Comparison of ENCODE assay signal across 22 mouse cellular contexts in the genomic region with DNA sequence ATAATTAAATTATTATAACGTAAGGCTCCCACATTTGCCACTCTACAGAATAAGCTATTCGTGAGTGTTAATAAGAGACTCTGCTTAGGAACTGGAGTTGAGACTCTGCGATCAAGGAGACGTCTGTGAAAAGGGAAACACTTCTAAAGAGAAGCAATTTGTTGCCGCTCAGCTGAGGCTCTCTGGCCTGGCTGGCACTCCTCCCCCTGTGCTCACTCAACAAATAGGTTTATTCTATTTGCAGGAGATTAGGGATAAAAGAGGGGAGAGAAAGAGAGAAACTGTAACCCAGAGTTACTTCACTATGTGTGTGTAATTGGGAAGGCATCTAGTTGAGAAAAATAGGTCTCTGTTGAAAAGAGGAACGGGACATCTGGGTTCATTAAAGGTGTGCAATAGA.
DNase-seq lines count a peak whose midpoint lies in the region; ATAC-seq and TF ChIP-seq lines count a peak whose summit lies in the region.
"Had no signal": no experiment of that assay in that cellular context is flagged by ENCODE, and none has a peak within 500 bp of the region (broad histone marks: within the 10 kb centered on the region; RNA-seq: fewer than 3 reads in every experiment).

No protein-coding gene starts in this region.

- peak; percentile 41; the same call in 1 of the 2 replicates for ATAC-seq in forebrain, embryonic 12.5 days (ENCODE audit: low FRiP score)
- ATAC-seq in midbrain, embryonic 14.5 days (ENCODE audit: low FRiP score, low TSS enrichment): no peak
- ATAC-seq in midbrain, embryonic 15.5 days (replicated peaks): no peak
- ATAC-seq in forebrain, embryonic 15.5 days (replicated peaks): peak; percentile 51; the same call in 1 of the 2 replicates
- ATAC-seq in stomach, postnatal 0 days (ENCODE audit: low FRiP score, low TSS enrichment): no peak
- no peak for ATAC-seq in kidney, embryonic 14.5 days (ENCODE audit: low FRiP score, low TSS enrichment)
- ATAC-seq: activated CD4-positive, CD25-positive, alpha-beta regulatory T cell, adult 4 months had no signal

- H3K4me3 ChIP-seq in forebrain, embryonic 12.5 days (replicated peaks): no peak overlapping the region
- no peak overlapping the region for H3K4me3 ChIP-seq in forebrain, embryonic 10.5 days
- H3K4me3 ChIP-seq in midbrain, embryonic 14.5 days (replicated peaks; ENCODE audit: low read depth, low read length): no peak overlapping the region
- no peak overlapping the region for H3K4me3 ChIP-seq in midbrain, embryonic 15.5 days
- no peak overlapping the region for H3K4me3 ChIP-seq in forebrain, embryonic 15.5 days
- no peak overlapping the region for H3K4me3 ChIP-seq in stomach, postnatal 0 days (ENCODE audit: low read depth, low read length)
- no peak overlapping the region for H3K4me3 ChIP-seq in kidney, embryonic 14.5 days (ENCODE audit: low read length)
- H3K4me3 ChIP-seq: embryonic facial prominence, embryonic 12.5 days; embryonic facial prominence, embryonic 15.5 days; gastrocnemius, adult 2 months; hindbrain, embryonic 12.5 days; hindbrain, embryonic 15.5 days had no signal

- H3K4me1 ChIP-seq in forebrain, embryonic 12.5 days: peaks cover 17% of the 10 kb centered on the region; the same call in 1 of the 2 replicates
- peaks cover 35% of the 10 kb centered on the region for H3K4me1 ChIP-seq in forebrain, embryonic 10.5 days
- 0 out of 2 replicates have a peak, but pooled peaks cover 4% of the 10 kb centered on the region for H3K4me1 ChIP-seq in midbrain, embryonic 14.5 days (ENCODE audit: control insufficient read depth, insufficient read depth, low read length)
- 0 out of 2 replicates have a peak, but pooled peaks cover 3% of the 10 kb centered on the region for H3K4me1 ChIP-seq in midbrain, embryonic 15.5 days
- peaks cover 13% of the 10 kb centered on the region for H3K4me1 ChIP-seq in forebrain, embryonic 15.5 days
- H3K4me1 ChIP-seq in stomach, postnatal 0 days (replicated peaks; ENCODE audit: control insufficient read depth, insufficient read depth): no peaks in the 10 kb centered on the region
- no peaks in the 10 kb centered on the region for H3K4me1 ChIP-seq in kidney, embryonic 14.5 days (ENCODE audit: control insufficient read depth, insufficient read depth, low read length)
- H3K4me1 ChIP-seq: embryonic facial prominence, embryonic 12.5 days; embryonic facial prominence, embryonic 15.5 days had no signal

- H3K27ac ChIP-seq in forebrain, embryonic 12.5 days: no peak overlapping the region
- H3K27ac ChIP-seq in forebrain, embryonic 10.5 days: no peak overlapping the region
- H3K27ac ChIP-seq in midbrain, embryonic 14.5 days (replicated peaks; ENCODE audit: low read depth, low read length): no peak overlapping the region
- no peak overlapping the region for H3K27ac ChIP-seq in midbrain, embryonic 15.5 days
- no peak overlapping the region for H3K27ac ChIP-seq in forebrain, embryonic 15.5 days (replicated peaks)
- no peak overlapping the region for H3K27ac ChIP-seq in stomach, postnatal 0 days (replicated peaks)
- H3K27ac ChIP-seq in kidney, embryonic 14.5 days (ENCODE audit: low read depth, low read length): no peak overlapping the region
- H3K27ac ChIP-seq: embryonic facial prominence, embryonic 12.5 days; embryonic facial prominence, embryonic 15.5 days; gastrocnemius, adult 2 months; hindbrain, embryonic 12.5 days; hindbrain, embryonic 15.5 days had no signal

- TF ChIP-seq CTCF in stomach, postnatal 0 days (IDR thresholded peaks at IDR 0.05; ENCODE audit: low read depth): no peak

- H3K9ac ChIP-seq in forebrain, embryonic 12.5 days: no peak overlapping the region
- no peak overlapping the region for H3K9ac ChIP-seq in midbrain, embryonic 14.5 days (replicated peaks; ENCODE audit: low read length)
- no peak overlapping the region for H3K9ac ChIP-seq in midbrain, embryonic 15.5 days
- H3K9ac ChIP-seq in forebrain, embryonic 15.5 days (replicated peaks): no peak overlapping the region
- no peak overlapping the region for H3K9ac ChIP-seq in stomach, postnatal 0 days (ENCODE audit: low read length)
- no peak overlapping the region for H3K9ac ChIP-seq in kidney, embryonic 14.5 days (ENCODE audit: low read depth, low read length)
- H3K9ac ChIP-seq: embryonic facial prominence, embryonic 12.5 days; embryonic facial prominence, embryonic 15.5 days; hindbrain, embryonic 12.5 days; hindbrain, embryonic 15.5 days had no signal

- WGBS in forebrain, embryonic 12.5 days: 7% methylated on average over 6 of the region's 6 CpGs
- 34% methylated on average over 6 of the region's 6 CpGs for WGBS in forebrain, embryonic 10.5 days
- 35% methylated on average over 6 of the region's 6 CpGs for WGBS in midbrain, embryonic 14.5 days
- 32% methylated on average over 6 of the region's 6 CpGs for WGBS in midbrain, embryonic 15.5 days
- 3% methylated on average over 6 of the region's 6 CpGs for WGBS in forebrain, embryonic 15.5 days
- WGBS in stomach, postnatal 0 days: 50% methylated on average over 6 of the region's 6 CpGs
- WGBS in kidney, embryonic 14.5 days: 76% methylated on average over 6 of the region's 6 CpGs

- peaks cover 46% of the 10 kb centered on the region for H3K27me3 ChIP-seq in forebrain, embryonic 12.5 days
- peaks cover 43% of the 10 kb centered on the region for H3K27me3 ChIP-seq in forebrain, embryonic 10.5 days (ENCODE audit: poor library complexity, severe bottlenecking)
- H3K27me3 ChIP-seq in midbrain, embryonic 14.5 days (ENCODE audit: control insufficient read depth, insufficient read depth, low read length): no peaks in the 10 kb centered on the region
- H3K27me3 ChIP-seq in midbrain, embryonic 15.5 days (replicated peaks): no peaks in the 10 kb centered on the region
- H3K27me3 ChIP-seq in forebrain, embryonic 15.5 days: no peaks in the 10 kb centered on the region; the same call in 1 of the 2 replicates
- H3K27me3 ChIP-seq in stomach, postnatal 0 days (ENCODE audit: control insufficient read depth, insufficient read depth, low read length): no peaks in the 10 kb centered on the region
- H3K27me3 ChIP-seq in kidney, embryonic 14.5 days (ENCODE audit: control insufficient read depth, insufficient read depth, low read length): no peaks in the 10 kb centered on the region
- H3K27me3 ChIP-seq: embryonic facial prominence, embryonic 12.5 days; embryonic facial prominence, embryonic 15.5 days; hindbrain, embryonic 12.5 days; hindbrain, embryonic 15.5 days had no signal

- no peaks in the 10 kb centered on the region for H3K9me3 ChIP-seq in forebrain, embryonic 12.5 days
- no peaks in the 10 kb centered on the region for H3K9me3 ChIP-seq in forebrain, embryonic 10.5 days
- H3K9me3 ChIP-seq in midbrain, embryonic 14.5 days (ENCODE audit: control insufficient read depth, low read length): no peaks in the 10 kb centered on the region
- no peaks in the 10 kb centered on the region for H3K9me3 ChIP-seq in midbrain, embryonic 15.5 days
- no peaks in the 10 kb centered on the region for H3K9me3 ChIP-seq in forebrain, embryonic 15.5 days
- H3K9me3 ChIP-seq in stomach, postnatal 0 days (ENCODE audit: control insufficient read depth, low read length): no peaks in the 10 kb centered on the region
- H3K9me3 ChIP-seq in kidney, embryonic 14.5 days (ENCODE audit: control insufficient read depth, low read length): no peaks in the 10 kb centered on the region
- H3K9me3 ChIP-seq: embryonic facial prominence, embryonic 12.5 days; embryonic facial prominence, embryonic 15.5 days; hindbrain, embryonic 12.5 days; hindbrain, embryonic 15.5 days had no signal

- H3K4me2 ChIP-seq in forebrain, embryonic 12.5 days: no peak overlapping the region
- H3K4me2 ChIP-seq in midbrain, embryonic 14.5 days (ENCODE audit: low read length): no peak overlapping the region
- H3K4me2 ChIP-seq in midbrain, embryonic 15.5 days: no peak overlapping the region
- H3K4me2 ChIP-seq in forebrain, embryonic 15.5 days (replicated peaks): no peak overlapping the region
- no peak overlapping the region for H3K4me2 ChIP-seq in stomach, postnatal 0 days (replicated peaks; ENCODE audit: low read depth)
- no peak overlapping the region for H3K4me2 ChIP-seq in kidney, embryonic 14.5 days (replicated peaks; ENCODE audit: low read depth, low read length)
- H3K4me2 ChIP-seq: embryonic facial prominence, embryonic 12.5 days; embryonic facial prominence, embryonic 15.5 days; heart, embryonic 11.5 days; hindbrain, embryonic 12.5 days; hindbrain, embryonic 15.5 days had no signal

- H3K36me3 ChIP-seq in forebrain, embryonic 12.5 days (replicated peaks): no peaks in the 10 kb centered on the region
- no peaks in the 10 kb centered on the region for H3K36me3 ChIP-seq in forebrain, embryonic 10.5 days (replicated peaks)
- no peaks in the 10 kb centered on the region for H3K36me3 ChIP-seq in midbrain, embryonic 14.5 days (ENCODE audit: control insufficient read depth, insufficient read depth, low read length)
- H3K36me3 ChIP-seq in midbrain, embryonic 15.5 days (replicated peaks): no peaks in the 10 kb centered on the region
- no peaks in the 10 kb centered on the region for H3K36me3 ChIP-seq in forebrain, embryonic 15.5 days
- no peaks in the 10 kb centered on the region for H3K36me3 ChIP-seq in stomach, postnatal 0 days (ENCODE audit: control insufficient read depth, insufficient read depth, low read length)
- no peaks in the 10 kb centered on the region; the same call in 1 of the 2 replicates for H3K36me3 ChIP-seq in kidney, embryonic 14.5 days (ENCODE audit: control insufficient read depth, insufficient read depth, low read length)
- H3K36me3 ChIP-seq: embryonic facial prominence, embryonic 12.5 days; embryonic facial prominence, embryonic 15.5 days; hindbrain, embryonic 15.5 days had no signal

- no peak for DNase-seq in forebrain, embryonic 10.5 days (ENCODE audit: extremely low spot score, low spot score)
- DNase-seq in midbrain, embryonic 14.5 days: peak; percentile 31
- DNase-seq in stomach, postnatal 0 days (ENCODE audit: low spot score): peak; percentile 26
- DNase-seq in thymus, postnatal 36 days: no peak
- DNase-seq: adrenal gland, adult 8-10 months; adrenal gland, postnatal 25 days; cerebellum, adult 18-20 months; cerebellum, adult 9-10 months; cerebellum, postnatal 25 days; gastrocnemius, adult 2 months; gastrocnemius, postnatal 14 days; heart, adult 11 months had no signal

- TF ChIP-seq EP300 in stomach, postnatal 0 days (optimal IDR thresholded peaks at IDR 0.05): no peak

Comparison
In these comparisons a context has a peak if more than half of its experiments do, and no peak if none do; other contexts are left out.
1. ATAC-seq: peak in forebrain, embryonic 12.5 days (single experiment) and forebrain, embryonic 15.5 days (single experiment); none in midbrain, embryonic 14.5 days (single experiment), midbrain, embryonic 15.5 days (single experiment), stomach, postnatal 0 days (single experiment) and kidney, embryonic 14.5 days (single experiment).
2. DNase-seq: peak in midbrain, embryonic 14.5 days (single experiment) and stomach, postnatal 0 days (single experiment); none in forebrain, embryonic 10.5 days (single experiment) and thymus, postnatal 36 days (0 of 2).